13 mouse cellular contexts compared by ENCODE assay signal in genomic region chr5:112769020-112769720, GRCm38 (mm10).
DNase-seq lines count a peak whose midpoint lies in the region; ATAC-seq and TF ChIP-seq lines count a peak whose summit lies in the region.
"Had no signal": no experiment of that assay in that cellular context is flagged by ENCODE, and none has a peak within 500 bp of the region (broad histone marks: within the 10 kb centered on the region; RNA-seq: fewer than 3 reads in every experiment).

No protein-coding gene starts in this region.

- H3K9me3 ChIP-seq in hindbrain, embryonic 10.5 days, result no peaks in the 10 kb centered on the region
- H3K9me3 ChIP-seq in hindbrain, postnatal 0 days (ENCODE audit: low read length), result no peaks in the 10 kb centered on the region
- H3K9me3 ChIP-seq in lung, embryonic 14.5 days (ENCODE audit: low read depth, low read length), result no peaks in the 10 kb centered on the region
- H3K9me3 ChIP-seq in lung, postnatal 0 days (ENCODE audit: low read length), result no peaks in the 10 kb centered on the region
- no peaks in the 10 kb centered on the region for H3K9me3 ChIP-seq in hindbrain, embryonic 12.5 days (replicated peaks)
- H3K9me3 ChIP-seq in stomach, embryonic 15.5 days, result no peaks in the 10 kb centered on the region
- H3K9me3 ChIP-seq: forebrain, embryonic 15.5 days had no signal

- no peak for ATAC-seq in hindbrain, postnatal 0 days
- ATAC-seq in lung, embryonic 14.5 days (ENCODE audit: insufficient read depth), result no peak
- ATAC-seq in lung, postnatal 0 days, result no peak
- ATAC-seq in hindbrain, embryonic 12.5 days (ENCODE audit: low FRiP score), result peak; percentile 56; the same call in 1 of the 2 replicates
- ATAC-seq in stomach, embryonic 15.5 days (ENCODE audit: insufficient read depth, low FRiP score, low read depth), result peak; percentile 68
- ATAC-seq: forebrain, embryonic 15.5 days; Patski had no signal

- H3K4me1 ChIP-seq in hindbrain, embryonic 10.5 days (replicated peaks), result peaks cover 50% of the 10 kb centered on the region
- H3K4me1 ChIP-seq in hindbrain, postnatal 0 days (ENCODE audit: insufficient read depth, low read length), result no peaks in the 10 kb centered on the region
- no peaks in the 10 kb centered on the region for H3K4me1 ChIP-seq in lung, embryonic 14.5 days (ENCODE audit: insufficient read depth)
- H3K4me1 ChIP-seq in lung, postnatal 0 days (ENCODE audit: insufficient read depth, low read depth, low read length), result no peaks in the 10 kb centered on the region
- peaks cover 25% of the 10 kb centered on the region for H3K4me1 ChIP-seq in hindbrain, embryonic 12.5 days
- H3K4me1 ChIP-seq in stomach, embryonic 15.5 days, result 0 out of 2 replicates have a peak, but pooled peaks cover 3% of the 10 kb centered on the region
- H3K4me1 ChIP-seq: forebrain, embryonic 15.5 days had no signal

- no peak for TF ChIP-seq CTCF in hindbrain, postnatal 0 days (IDR thresholded peaks at IDR 0.05; ENCODE audit: low read depth)
- no peak for TF ChIP-seq CTCF in lung, embryonic 14.5 days (IDR thresholded peaks at IDR 0.05; ENCODE audit: low read depth)
- TF ChIP-seq CTCF in lung, postnatal 0 days (IDR thresholded peaks at IDR 0.05), result no peak

- H3K27me3 ChIP-seq in hindbrain, embryonic 10.5 days (ENCODE audit: insufficient read depth, poor library complexity, severe bottlenecking), result peaks cover 36% of the 10 kb centered on the region
- H3K27me3 ChIP-seq in hindbrain, postnatal 0 days (ENCODE audit: insufficient read depth, low read length), result no peaks in the 10 kb centered on the region; the same call in 1 of the 2 replicates
- H3K27me3 ChIP-seq in lung, embryonic 14.5 days (ENCODE audit: insufficient read depth, low read length), result no peaks in the 10 kb centered on the region
- no peaks in the 10 kb centered on the region for H3K27me3 ChIP-seq in lung, postnatal 0 days (replicated peaks; ENCODE audit: insufficient read depth, low read length)
- H3K27me3 ChIP-seq in hindbrain, embryonic 12.5 days, result peaks cover 28% of the 10 kb centered on the region
- H3K27me3 ChIP-seq in stomach, embryonic 15.5 days (replicated peaks), result no peaks in the 10 kb centered on the region
- H3K27me3 ChIP-seq: forebrain, embryonic 15.5 days; Patski had no signal

- no peaks in the 10 kb centered on the region for H3K36me3 ChIP-seq in hindbrain, embryonic 10.5 days
- H3K36me3 ChIP-seq in hindbrain, postnatal 0 days (ENCODE audit: insufficient read depth, low read length), result no peaks in the 10 kb centered on the region
- no peaks in the 10 kb centered on the region for H3K36me3 ChIP-seq in lung, embryonic 14.5 days (ENCODE audit: insufficient read depth)
- no peaks in the 10 kb centered on the region for H3K36me3 ChIP-seq in lung, postnatal 0 days (ENCODE audit: insufficient read depth, low read length)
- H3K36me3 ChIP-seq in hindbrain, embryonic 12.5 days, result no peaks in the 10 kb centered on the region
- no peaks in the 10 kb centered on the region for H3K36me3 ChIP-seq in stomach, embryonic 15.5 days
- H3K36me3 ChIP-seq: forebrain, embryonic 15.5 days had no signal

- no peak overlapping the region for H3K9ac ChIP-seq in hindbrain, postnatal 0 days (replicated peaks; ENCODE audit: low read length)
- H3K9ac ChIP-seq in lung, embryonic 14.5 days, result no peak overlapping the region
- H3K9ac ChIP-seq in lung, postnatal 0 days (replicated peaks; ENCODE audit: low read depth), result no peak overlapping the region
- no peak overlapping the region for H3K9ac ChIP-seq in hindbrain, embryonic 12.5 days
- no peak overlapping the region for H3K9ac ChIP-seq in stomach, embryonic 15.5 days
- H3K9ac ChIP-seq: forebrain, embryonic 15.5 days had no signal

- H3K4me3 ChIP-seq in hindbrain, embryonic 10.5 days, result no peak overlapping the region
- no peak overlapping the region for H3K4me3 ChIP-seq in hindbrain, postnatal 0 days (ENCODE audit: low read length)
- no peak overlapping the region for H3K4me3 ChIP-seq in lung, embryonic 14.5 days (ENCODE audit: low read depth, low read length)
- H3K4me3 ChIP-seq in lung, postnatal 0 days (ENCODE audit: low read depth, low read length), result no peak overlapping the region
- H3K4me3 ChIP-seq in hindbrain, embryonic 12.5 days, result no peak overlapping the region
- no peak overlapping the region for H3K4me3 ChIP-seq in stomach, embryonic 15.5 days (replicated peaks)
- H3K4me3 ChIP-seq: forebrain, embryonic 15.5 days had no signal

- TF ChIP-seq EP300 in lung, postnatal 0 days (IDR thresholded peaks at IDR 0.05), result no peak

- 48% methylated on average over 11 of the region's 11 CpGs for WGBS in hindbrain, embryonic 10.5 days
- 46% methylated on average over 11 of the region's 11 CpGs for WGBS in hindbrain, postnatal 0 days
- 22% methylated on average over 11 of the region's 11 CpGs for WGBS in lung, embryonic 14.5 days
- 20% methylated on average over 11 of the region's 11 CpGs for WGBS in lung, postnatal 0 days
- WGBS in hindbrain, embryonic 12.5 days, result 29% methylated on average over 11 of the region's 11 CpGs
- WGBS in stomach, embryonic 15.5 days, result 29% methylated on average over 11 of the region's 11 CpGs

- H3K27ac ChIP-seq in hindbrain, embryonic 10.5 days, result no peak overlapping the region
- no peak overlapping the region for H3K27ac ChIP-seq in hindbrain, postnatal 0 days
- no peak overlapping the region for H3K27ac ChIP-seq in lung, embryonic 14.5 days (ENCODE audit: low read depth)
- no peak overlapping the region for H3K27ac ChIP-seq in lung, postnatal 0 days (ENCODE audit: low read length)
- peak overlapping the region; percentile 64 for H3K27ac ChIP-seq in hindbrain, embryonic 12.5 days
- H3K27ac ChIP-seq in stomach, embryonic 15.5 days, result no peak overlapping the region
- H3K27ac ChIP-seq: forebrain, embryonic 15.5 days had no signal

- no peak overlapping the region for H3K4me2 ChIP-seq in hindbrain, postnatal 0 days (ENCODE audit: low read depth, low read length)
- no peak overlapping the region for H3K4me2 ChIP-seq in lung, embryonic 14.5 days
- H3K4me2 ChIP-seq in lung, postnatal 0 days (replicated peaks; ENCODE audit: low read depth, low read length), result no peak overlapping the region
- H3K4me2 ChIP-seq in hindbrain, embryonic 12.5 days (replicated peaks), result no peak overlapping the region
- no peak overlapping the region for H3K4me2 ChIP-seq in stomach, embryonic 15.5 days
- H3K4me2 ChIP-seq: forebrain, embryonic 15.5 days had no signal

- DNase-seq in hindbrain, embryonic 10.5 days (ENCODE audit: low spot score), result peak; percentile 11
- no peak for DNase-seq in hindbrain, postnatal 0 days (ENCODE audit: low spot score)
- DNase-seq in lung, embryonic 14.5 days, result peak; percentile 17
- DNase-seq in lung, postnatal 0 days (ENCODE audit: low spot score), result no peak
- no peak for DNase-seq in cerebellum, adult 9-10 months
- DNase-seq in heart, adult 11 months, result no peak
- DNase-seq: cerebellum, adult 11 months; heart, postnatal 14 days; thymus, postnatal 36 days had no signal

Comparison
In these comparisons a context has a peak if more than half of its experiments do, and no peak if none do; other contexts are left out.
1. DNase-seq: peak in hindbrain, embryonic 10.5 days (single experiment) and lung, embryonic 14.5 days (single experiment); none in hindbrain, postnatal 0 days (single experiment), lung, postnatal 0 days (single experiment), cerebellum, adult 9-10 months (single experiment) and heart, adult 11 months (single experiment).
2. ATAC-seq: peak in hindbrain, embryonic 12.5 days (single experiment) and stomach, embryonic 15.5 days (single experiment); none in hindbrain, postnatal 0 days (single experiment), lung, embryonic 14.5 days (single experiment) and lung, postnatal 0 days (single experiment).